Mouse (Mus musculus) stomach, embryonic 15.5 days (tissue): Measurements from ENCODE around the gene Epha4. TPM values are rescaled to one million over a fixed set of nuclear protein-coding genes. Genes with fewer than 3 reads are reported as not detected.
A peak's percentile ranks its signal among the peaks of the same experiment; 100 is the strongest.

ENCODE experiments used
- ATAC-seq: fragments of 200-750 bp; cut with Nextera tagmentation; 2 replicates; pipeline ENCODE4 v1.8.0; 2017; ENCODE audit warnings: low read depth, moderate number of reproducible peaks, moderate TSS enrichment; ENCODE audit not compliant: insufficient read depth, low FRiP score
- H3K27ac ChIP-seq: fragments of 300-500 bp; sonication (generic); 2 replicates; pipeline ENCODE4 v1.5.1; 2015; ENCODE audit warnings: mild to moderate bottlenecking, inconsistent platforms
- H3K27me3 ChIP-seq: fragments of 300-500 bp; sonication (generic); replicated peaks from 2 replicates; pipeline ENCODE4 v1.6.1; 2015; ENCODE audit warnings: inconsistent platforms
- H3K36me3 ChIP-seq: fragments of 300-500 bp; sonication (generic); 2 replicates; pipeline ENCODE4 v1.6.1; 2015; ENCODE audit warnings: inconsistent platforms
- H3K4me1 ChIP-seq: fragments of 300-500 bp; sonication (generic); 2 replicates; pipeline ENCODE4 v1.6.1; 2015; ENCODE audit warnings: inconsistent platforms
- H3K4me2 ChIP-seq: fragments of 300-500 bp; sonication (generic); 2 replicates; pipeline ENCODE4 v1.6.1; 2015; ENCODE audit warnings: mild to moderate bottlenecking, inconsistent platforms
- H3K4me3 ChIP-seq: fragments of 300-500 bp; sonication (generic); replicated peaks from 2 replicates; pipeline ENCODE4 v1.5.1; 2015; ENCODE audit warnings: inconsistent platforms
- H3K9ac ChIP-seq: fragments of 300-500 bp; sonication (generic); 2 replicates; pipeline ENCODE4 v1.6.1; 2015; ENCODE audit warnings: inconsistent platforms
- H3K9me3 ChIP-seq: fragments of 300-500 bp; sonication (generic); 2 replicates; pipeline ENCODE4 v1.6.1; 2016; ENCODE audit warnings: inconsistent platforms
- WGBS: fragments of 180-500 bp; shearing (Covaris S2); methylation state at CpG from one replicate; pipeline ENCODE4 v1.1.7; 2015; 5-methylcytosine and 5-hydroxymethylcytosine counted together
- polyA plus RNA-seq: library from polyadenylated mRNA; unstranded; fragments of >200 nt; fragmentation: Nextera tagmentation; extraction: Ambion mirVana; gene quantifications from 2 replicates; pipeline ENCODE4 v1.2.1, GENCODE M21; 2015

Epha4 gene
- polyA plus RNA-seq, 1 experiment from 2014 or later = 11.8 TPM

- Histone ChIP-seq H3K27me3 (no peaks in the 10 kb centered on the region), H3K9ac (no peak overlapping the region), H3K27ac (peak overlapping the region; percentile 69; the same call in 1 of the 2 replicates), H3K4me1 (peaks cover 21% of the 10 kb centered on the region; the same call in 1 of the 2 replicates), H3K4me3 (no peak overlapping the region), H3K36me3 (no peaks in the 10 kb centered on the region), H3K4me2 (no peak overlapping the region), H3K9me3 (no peaks in the 10 kb centered on the region)
- 32% methylated on average over 5 of the region's 5 CpGs for WGBS
- ATAC-seq = no peak
Observed at GRCm38 (mm10) chr1:77471447-77471846, 43.4 kb downstream of the Epha4 start.

- Histone ChIP-seq H3K9ac (no peak overlapping the region), H3K4me3 (no peak overlapping the region), H3K27me3 (no peaks in the 10 kb centered on the region), H3K27ac (peak overlapping the region; percentile 69; the same call in 1 of the 2 replicates), H3K36me3 (no peaks in the 10 kb centered on the region), H3K9me3 (no peaks in the 10 kb centered on the region), H3K4me1 (peaks cover 21% of the 10 kb centered on the region; the same call in 1 of the 2 replicates), H3K4me2 (no peak overlapping the region)
- 14% methylated on average over 5 of the region's 5 CpGs for WGBS
- ATAC-seq = no peak
Observed at GRCm38 (mm10) chr1:77471037-77471436, 43.9 kb downstream of the Epha4 start.

- Histone ChIP-seq H3K36me3 (no peaks in the 10 kb centered on the region), H3K4me3 (no peak overlapping the region), H3K27ac (no peak overlapping the region; the same call in 1 of the 2 replicates), H3K4me1 (peaks cover 26% of the 10 kb centered on the region; the same call in 1 of the 2 replicates), H3K4me2 (no peak overlapping the region), H3K27me3 (no peaks in the 10 kb centered on the region), H3K9ac (no peak overlapping the region), H3K9me3 (no peaks in the 10 kb centered on the region)
- peak; percentile 87 for ATAC-seq
- 53% methylated on average over 5 of the region's 5 CpGs for WGBS
Observed at GRCm38 (mm10) chr1:77468717-77469314, 46.1 kb downstream of the Epha4 start.

GRCm38 (mm10) chr1:77465524-77465923 is 49.4 kb downstream of the Epha4 start:
- Histone ChIP-seq H3K4me1 (peaks cover 18% of the 10 kb centered on the region; the same call in 1 of the 2 replicates), H3K9ac (no peak overlapping the region), H3K4me3 (no peak overlapping the region), H3K9me3 (no peaks in the 10 kb centered on the region), H3K27me3 (no peaks in the 10 kb centered on the region), H3K27ac (no peak overlapping the region), H3K36me3 (no peaks in the 10 kb centered on the region), H3K4me2 (no peak overlapping the region)
- no peak for ATAC-seq
- 68% methylated on average over 4 of the region's 4 CpGs for WGBS

GRCm38 (mm10) chr1:77464108-77464507 is 50.8 kb downstream of the Epha4 start:
- H3K4me2 ChIP-seq = no peak overlapping the region
- no peak overlapping the region for H3K27ac ChIP-seq
- no peak overlapping the region for H3K4me3 ChIP-seq
- H3K4me1 ChIP-seq = peaks cover 13% of the 10 kb centered on the region; the same call in 1 of the 2 replicates
- WGBS = 56% methylated on average over 1 of the region's 1 CpGs
- no peak overlapping the region for H3K9ac ChIP-seq
- H3K27me3 ChIP-seq = no peaks in the 10 kb centered on the region
- H3K9me3 ChIP-seq = no peaks in the 10 kb centered on the region
- no peak for ATAC-seq
- H3K36me3 ChIP-seq = no peaks in the 10 kb centered on the region

GRCm38 (mm10) chr1:77461877-77462615 is 52.8 kb downstream of the Epha4 start:
- Histone ChIP-seq H3K36me3 (no peaks in the 10 kb centered on the region), H3K4me1 (0 out of 2 replicates have a peak, but pooled peaks cover 5% of the 10 kb centered on the region), H3K4me2 (no peak overlapping the region), H3K27ac (peak overlapping the region; percentile 48), H3K27me3 (no peaks in the 10 kb centered on the region), H3K9ac (no peak overlapping the region), H3K4me3 (no peak overlapping the region), H3K9me3 (no peaks in the 10 kb centered on the region)
- WGBS = 37% methylated on average over 3 of the region's 3 CpGs
- peak; percentile 43; the same call in 1 of the 2 replicates for ATAC-seq

GRCm38 (mm10) chr1:77460831-77461629 is 53.9 kb downstream of the Epha4 start:
- Histone ChIP-seq H3K9ac (no peak overlapping the region), H3K27ac (peak overlapping the region; percentile 48; the same call in 1 of the 2 replicates), H3K4me1 (0 out of 2 replicates have a peak, but pooled peaks cover 5% of the 10 kb centered on the region), H3K9me3 (no peaks in the 10 kb centered on the region), H3K36me3 (no peaks in the 10 kb centered on the region), H3K4me2 (no peak overlapping the region), H3K4me3 (no peak overlapping the region), H3K27me3 (no peaks in the 10 kb centered on the region)
- no peak for ATAC-seq
- WGBS = 63% methylated on average over 11 of the region's 11 CpGs

- no peaks in the 10 kb centered on the region for H3K27me3 ChIP-seq
- H3K4me2 ChIP-seq = no peak overlapping the region
- no peak overlapping the region for H3K27ac ChIP-seq
- H3K4me1 ChIP-seq = no peaks in the 10 kb centered on the region
- no peak overlapping the region for H3K9ac ChIP-seq
- 77% methylated on average over 7 of the region's 7 CpGs for WGBS
- H3K9me3 ChIP-seq = no peaks in the 10 kb centered on the region
- H3K4me3 ChIP-seq = no peak overlapping the region
- no peaks in the 10 kb centered on the region for H3K36me3 ChIP-seq
- ATAC-seq = no peak
Observed at GRCm38 (mm10) chr1:77458751-77459385, 56.0 kb downstream of the Epha4 start.

GRCm38 (mm10) chr1:77457446-77457800 is 57.5 kb downstream of the Epha4 start:
- no peaks in the 10 kb centered on the region for H3K4me1 ChIP-seq
- no peak for ATAC-seq
- H3K9me3 ChIP-seq = no peaks in the 10 kb centered on the region
- H3K27ac ChIP-seq = no peak overlapping the region
- no peak overlapping the region for H3K4me3 ChIP-seq
- H3K4me2 ChIP-seq = no peak overlapping the region
- H3K9ac ChIP-seq = no peak overlapping the region
- WGBS = 38% methylated on average over 6 of the region's 6 CpGs
- no peaks in the 10 kb centered on the region for H3K36me3 ChIP-seq
- H3K27me3 ChIP-seq = no peaks in the 10 kb centered on the region

GRCm38 (mm10) chr1:77456695-77457445 is 58.0 kb downstream of the Epha4 start:
- ATAC-seq = no peak

GRCm38 (mm10) chr1:77453811-77454210 is 61.1 kb downstream of the Epha4 start:
- 88% methylated on average over 1 of the region's 1 CpGs for WGBS
- ATAC-seq = no peak
- no peaks in the 10 kb centered on the region for H3K27me3 ChIP-seq
- H3K4me3 ChIP-seq = no peak overlapping the region
- H3K9me3 ChIP-seq = no peaks in the 10 kb centered on the region
- H3K4me1 ChIP-seq = no peaks in the 10 kb centered on the region
- no peaks in the 10 kb centered on the region for H3K36me3 ChIP-seq
- H3K4me2 ChIP-seq = no peak overlapping the region
- no peak overlapping the region for H3K9ac ChIP-seq
- no peak overlapping the region for H3K27ac ChIP-seq

More at GRCm38 (mm10) chr1:77456695-77457445, 58.0 kb downstream of the Epha4 start:
- WGBS = 80% methylated on average over 7 of the region's 7 CpGs
- H3K36me3 ChIP-seq = no peaks in the 10 kb centered on the region
- H3K9me3 ChIP-seq = no peaks in the 10 kb centered on the region
- no peak overlapping the region for H3K9ac ChIP-seq
- no peaks in the 10 kb centered on the region for H3K4me1 ChIP-seq
- no peak overlapping the region for H3K27ac ChIP-seq
- H3K4me2 ChIP-seq = no peak overlapping the region
- H3K4me3 ChIP-seq = no peak overlapping the region
- no peaks in the 10 kb centered on the region for H3K27me3 ChIP-seq
